Mouse (Mus musculus): ENCODE data around the gene Defb15. TPM values are rescaled to one million over a fixed set of nuclear protein-coding genes. Genes with fewer than 3 reads are reported as not detected.
"Not testable (repeated sequence)": the region's sequence is repeated elsewhere in the genome, so short reads cannot be mapped to it uniquely, and the experiment has no call there.

Defb15 gene
- not detected for total RNA-seq (2021)
- long read RNA-seq, experiment 1 = 0 reads
- long read RNA-seq, experiment 2 = 0 reads

DNA sequence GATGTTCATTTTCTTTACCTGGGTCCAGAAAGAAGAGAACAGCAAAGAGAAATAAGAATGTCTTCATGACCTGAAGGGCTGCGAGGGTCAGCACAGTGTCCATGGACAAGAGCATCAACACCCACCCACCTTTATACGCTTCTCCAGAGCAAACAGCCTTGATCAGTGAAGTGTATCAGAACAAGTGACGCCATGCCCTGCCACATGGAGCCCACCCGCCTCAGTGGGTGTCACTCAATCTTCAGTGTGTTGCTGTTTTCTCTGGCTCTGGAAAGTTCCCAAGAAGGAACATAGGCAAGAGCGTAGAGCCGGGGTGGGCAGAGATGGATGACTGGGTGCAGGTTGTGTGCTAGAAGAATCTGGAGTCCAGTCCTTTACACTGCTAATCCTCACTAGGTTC, at the start of gene Defb15:
Defb15 (minus strand) TSS at position 101 of the 400 bp plus-strand sequence.
- no peak for DNase-seq (ENCODE audit: low spot score)

- no peak for DNase-seq (ENCODE audit: low spot score)
Observed at GRCm38 (mm10) chr8:21981664-21982337, 49.3 kb upstream of the Defb15 start.

- DNase-seq (ENCODE audit: low spot score) = no peak
Observed at GRCm38 (mm10) chr8:21978193-21978592, 45.7 kb upstream of the Defb15 start.

GRCm38 (mm10) chr8:21969475-21969874, 37.0 kb upstream of the Defb15 start, which contains the start of gene Ccdc70:
TSS of gene Ccdc70 (plus strand) at chr8:21969775.
- no peak for DNase-seq (ENCODE audit: low spot score)

DNA sequence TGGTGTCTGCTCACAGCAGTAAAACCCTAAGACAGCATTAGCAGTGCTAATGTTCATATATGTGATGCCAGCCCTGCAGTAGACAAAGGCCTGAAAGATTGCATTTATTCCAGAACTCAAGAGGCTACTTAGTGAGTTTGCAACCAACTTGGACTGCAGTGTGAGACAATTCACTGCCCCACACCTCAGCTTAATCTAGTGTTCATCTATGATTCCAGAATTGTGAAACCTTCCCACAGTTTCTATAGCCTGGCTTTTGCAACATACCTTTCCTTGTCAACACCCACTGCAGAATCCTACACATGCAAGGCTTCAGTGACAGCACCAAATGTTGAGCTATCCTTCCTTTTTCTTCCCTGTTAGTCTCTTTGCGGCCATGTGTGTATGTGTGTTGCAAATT, 34.1 kb upstream of the Defb15 start:
- no peak for DNase-seq (ENCODE audit: low spot score)

GRCm38 (mm10) chr8:21958414-21958813, 25.9 kb upstream of the Defb15 start, which contains the start of gene Fam90a1a:
TSS of gene Fam90a1a (plus strand) at chr8:21958714.
- no peak for DNase-seq (ENCODE audit: low spot score)

GRCm38 (mm10) chr8:21956336-21956735, 23.8 kb upstream of the Defb15 start:
- no peak for DNase-seq (ENCODE audit: low spot score)

DNA sequence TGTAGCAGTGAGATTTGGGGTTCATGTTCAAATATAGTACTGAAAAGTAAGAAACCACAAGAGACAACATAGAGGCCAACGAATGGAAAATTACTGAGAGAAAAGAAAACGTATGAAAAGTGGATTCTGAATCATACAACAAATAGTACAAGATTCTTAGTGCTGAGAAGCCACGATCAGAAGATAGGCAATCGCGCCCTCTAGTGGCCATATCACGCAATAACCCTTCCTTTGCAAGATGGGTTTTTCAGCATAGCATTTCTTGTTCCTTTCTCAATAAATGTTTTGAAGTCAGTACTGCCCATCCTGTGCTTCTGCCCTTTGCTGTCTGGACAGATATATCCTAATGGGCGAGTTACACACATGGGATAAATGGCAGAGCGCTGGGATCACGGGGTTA, 22.8 kb upstream of the Defb15 start:
- peak; percentile 5 for DNase-seq (ENCODE audit: low spot score)

- DNase-seq (ENCODE audit: low spot score) = no peak
Observed at GRCm38 (mm10) chr8:21947311-21948017, 15.0 kb upstream of the Defb15 start.

GRCm38 (mm10) chr8:21946462-21946861, 14.0 kb upstream of the Defb15 start, which contains the start of gene Defb13:
TSS of gene Defb13 (plus strand) at chr8:21946762.
- no peak for DNase-seq (ENCODE audit: low spot score)

- DNase-seq (ENCODE audit: low spot score) = not testable (repeated sequence)
Observed at GRCm38 (mm10) chr8:21938052-21938451, 5.5 kb upstream of the Defb15 start, which contains the start of gene Defb35. TSS of gene Defb35 (plus strand) at chr8:21938352.

- DNase-seq (ENCODE audit: low spot score) = not testable (repeated sequence)
Observed at GRCm38 (mm10) chr8:21930754-21931153, 1.8 kb downstream of the Defb15 start.

DNA sequence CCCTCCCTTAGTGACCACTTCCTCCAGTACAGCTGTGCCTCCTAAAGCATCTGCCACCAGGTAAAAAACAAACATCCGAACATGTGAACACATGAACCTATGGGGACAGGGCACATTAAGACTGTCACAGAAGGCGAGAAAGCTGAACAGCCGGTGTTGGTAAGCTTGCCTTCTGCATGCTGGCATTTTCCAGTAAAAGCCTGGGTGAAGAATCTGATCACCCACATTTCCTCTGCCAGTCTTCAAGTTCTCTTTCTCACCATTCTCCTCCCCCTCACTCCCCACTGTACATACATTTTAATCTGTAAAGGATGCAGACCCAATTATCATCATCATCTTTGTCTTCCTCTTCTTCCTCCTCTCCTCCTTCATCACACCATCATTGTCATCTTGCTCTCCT, 16.9 kb downstream of the Defb15 start:
- no peak for DNase-seq (ENCODE audit: low spot score)

GRCm38 (mm10) chr8:21912554-21912953, 20.0 kb downstream of the Defb15 start:
- DNase-seq (ENCODE audit: low spot score) = no peak

DNA sequence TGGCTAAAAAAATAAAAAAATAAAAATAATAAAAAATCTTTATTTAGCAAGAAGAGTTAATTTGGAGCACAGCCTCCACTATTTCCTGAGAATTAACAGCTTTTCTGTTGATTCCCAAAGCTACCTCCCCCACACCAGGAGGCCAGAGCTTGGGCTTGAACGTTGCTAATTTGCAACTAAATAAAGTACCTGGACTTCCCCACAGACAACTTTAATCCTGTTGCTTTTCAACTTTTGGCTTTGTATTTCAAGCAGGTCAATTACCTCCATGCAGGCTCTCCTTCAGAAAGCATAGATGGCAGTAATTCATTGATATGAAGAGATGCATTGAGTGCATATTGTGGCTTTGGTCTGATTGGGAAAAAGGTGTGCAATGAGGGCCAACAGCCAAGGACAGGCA, 20.6 kb downstream of the Defb15 start:
- no peak for DNase-seq (ENCODE audit: low spot score)

- DNase-seq (ENCODE audit: low spot score) = not testable (repeated sequence)
Observed at GRCm38 (mm10) chr8:21906290-21906689, 26.2 kb downstream of the Defb15 start, which contains the start of gene Defb11. TSS of gene Defb11 (minus strand) at chr8:21906412.

- not testable (repeated sequence) for DNase-seq (ENCODE audit: low spot score)
Observed at GRCm38 (mm10) chr8:21885321-21885720, 47.2 kb downstream of the Defb15 start, which contains the start of gene Defb9. TSS of gene Defb9 (minus strand) at chr8:21885421.

Other genes with a start within 250 kb of the Defb15 start
- gene AY761184, start 229.1 kb downstream of the Defb15 start, total RNA-seq (2021) = not detected
- not detected for gene Defa24, start 198.2 kb downstream of the Defb15 start, total RNA-seq (2021)
- not detected for gene Defb50, start 109.2 kb downstream of the Defb15 start, total RNA-seq (2021)
- not detected for gene Defb2, start 92.8 kb downstream of the Defb15 start, total RNA-seq (2021)
- not detected for gene Defb10, start 73.8 kb downstream of the Defb15 start, total RNA-seq (2021)
- not detected for gene Defb9, start 47.3 kb downstream of the Defb15 start, total RNA-seq (2021)
- gene Defb11, start 26.3 kb downstream of the Defb15 start, total RNA-seq (2021) = not detected
- not detected for gene Defb35, start 5.6 kb upstream of the Defb15 start, total RNA-seq (2021)
- gene Defb13, start 14.1 kb upstream of the Defb15 start, total RNA-seq (2021) = not detected
- gene Fam90a1a, start 26.0 kb upstream of the Defb15 start, total RNA-seq (2021) = not detected
- not detected for gene Ccdc70, start 37.1 kb upstream of the Defb15 start, total RNA-seq (2021)
- gene Atp7b, start 127.6 kb upstream of the Defb15 start, total RNA-seq (2021) = under 1 TPM in 1 of 2 experiments, not detected in 1; 0.02 TPM
- gene Alg11, start 128.0 kb upstream of the Defb15 start, total RNA-seq (2021) = 1 to 10 TPM; 6.2 to 7.6 TPM
- 1 to 10 TPM in 1 of 2 experiments, under 1 TPM in 1; 0.46 to 1.2 TPM for gene Nek5, start 192.3 kb upstream of the Defb15 start, total RNA-seq (2021)
- gene Nek3, start 233.7 kb upstream of the Defb15 start, total RNA-seq (2021) = 1 to 10 TPM; 2.1 to 3.2 TPM

Data from gastrocnemius, adult 18-20 months (tissue).